Mouse (Mus musculus): ENCODE measurements around the gene Nr1h5. TPM values are rescaled to one million over a fixed set of nuclear protein-coding genes. Genes with fewer than 3 reads are reported as not detected.

Nr1h5 gene
- total and polyA plus RNA-seq, 2 experiments from 2014 or later = 0.04 TPM; not detected in 1

DNA sequence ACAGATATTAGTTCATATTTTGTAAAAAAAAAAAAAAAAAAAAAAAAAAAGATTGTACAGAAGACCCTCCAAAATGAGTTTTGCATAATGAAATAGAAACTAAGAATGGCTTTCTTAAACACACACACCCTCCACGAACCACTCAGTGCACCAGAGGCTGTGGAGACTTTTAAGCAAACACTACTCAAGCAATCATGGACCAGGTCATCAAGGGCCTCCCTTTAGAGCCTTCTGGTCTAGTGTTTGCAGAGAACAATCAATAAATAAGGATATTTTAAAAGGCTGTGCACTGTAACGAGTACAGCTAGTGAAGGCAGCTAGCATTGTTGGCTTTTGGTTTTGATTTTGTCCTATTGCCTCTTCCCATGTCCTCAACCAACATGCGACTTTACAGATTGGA is 17.6 kb downstream of the Nr1h5 start:
- H3K27me3 ChIP-seq (ENCODE audit: control insufficient read depth, insufficient read depth, low read length) = no peaks in the 10 kb centered on the region
- H3K36me3 ChIP-seq (replicated peaks; ENCODE audit: control insufficient read depth, insufficient read depth, low read length) = no peaks in the 10 kb centered on the region
- no peak overlapping the region for H3K27ac ChIP-seq (ENCODE audit: low read depth)
- WGBS = 79% methylated on average over 3 of the region's 3 CpGs
- DNase-seq (ENCODE audit: low spot score) = no peak
- no peak overlapping the region for H3K4me2 ChIP-seq (ENCODE audit: low read depth, low read length)
- no peak overlapping the region for H3K9ac ChIP-seq (replicated peaks; ENCODE audit: low read depth, low read length)
- no peak overlapping the region for H3K4me3 ChIP-seq (ENCODE audit: low read depth, low read length)
- no peaks in the 10 kb centered on the region for H3K9me3 ChIP-seq (replicated peaks; ENCODE audit: control insufficient read depth, low read length)
- no peaks in the 10 kb centered on the region for H3K4me1 ChIP-seq (ENCODE audit: control insufficient read depth, insufficient read depth)
- no peak for ATAC-seq (ENCODE audit: insufficient read depth, low read depth)
- TF ChIP-seq EP300 (IDR thresholded peaks at IDR 0.05; ENCODE audit: low read depth) = no peak
- no peak for TF ChIP-seq CTCF (IDR thresholded peaks at IDR 0.05; ENCODE audit: low read depth)

DNA sequence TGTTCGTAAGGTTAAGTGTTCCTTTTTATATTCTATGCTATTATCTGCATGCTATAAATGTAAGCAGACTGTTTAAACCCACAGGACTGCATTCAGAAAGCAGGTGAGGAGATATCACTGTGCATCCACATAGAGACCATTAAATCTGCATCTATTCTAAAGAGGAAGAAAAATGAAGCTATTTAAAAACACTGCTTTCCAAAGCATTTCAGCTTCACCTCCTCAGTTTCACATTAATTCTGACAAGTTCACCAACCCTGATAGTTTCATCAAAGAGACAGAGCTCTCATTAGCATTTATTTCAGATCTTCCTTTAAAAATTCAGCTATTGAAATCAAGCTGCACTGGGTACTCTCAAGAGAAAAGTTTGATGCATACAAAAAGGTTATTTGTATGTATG is 25.8 kb downstream of the Nr1h5 start:
- no peak overlapping the region for H3K4me3 ChIP-seq (ENCODE audit: low read depth, low read length)
- H3K27me3 ChIP-seq (ENCODE audit: control insufficient read depth, insufficient read depth, low read length) = no peaks in the 10 kb centered on the region
- WGBS = 71% methylated on average over 1 of the region's 1 CpGs
- TF ChIP-seq CTCF (IDR thresholded peaks at IDR 0.05; ENCODE audit: low read depth) (no peak), EP300 (IDR thresholded peaks at IDR 0.05; ENCODE audit: low read depth) (no peak)
- no peaks in the 10 kb centered on the region for H3K4me1 ChIP-seq (ENCODE audit: control insufficient read depth, insufficient read depth)
- H3K4me2 ChIP-seq (ENCODE audit: low read depth, low read length) = no peak overlapping the region
- ATAC-seq (ENCODE audit: insufficient read depth, low read depth) (no peak), DNase-seq (ENCODE audit: low spot score) (no peak)
- no peak overlapping the region for H3K27ac ChIP-seq (ENCODE audit: low read depth)
- no peak overlapping the region for H3K9ac ChIP-seq (replicated peaks; ENCODE audit: low read depth, low read length)
- H3K36me3 ChIP-seq (replicated peaks; ENCODE audit: control insufficient read depth, insufficient read depth, low read length) = no peaks in the 10 kb centered on the region
- H3K9me3 ChIP-seq (replicated peaks; ENCODE audit: control insufficient read depth, low read length) = no peaks in the 10 kb centered on the region; the same call in 1 of the 2 replicates

DNA sequence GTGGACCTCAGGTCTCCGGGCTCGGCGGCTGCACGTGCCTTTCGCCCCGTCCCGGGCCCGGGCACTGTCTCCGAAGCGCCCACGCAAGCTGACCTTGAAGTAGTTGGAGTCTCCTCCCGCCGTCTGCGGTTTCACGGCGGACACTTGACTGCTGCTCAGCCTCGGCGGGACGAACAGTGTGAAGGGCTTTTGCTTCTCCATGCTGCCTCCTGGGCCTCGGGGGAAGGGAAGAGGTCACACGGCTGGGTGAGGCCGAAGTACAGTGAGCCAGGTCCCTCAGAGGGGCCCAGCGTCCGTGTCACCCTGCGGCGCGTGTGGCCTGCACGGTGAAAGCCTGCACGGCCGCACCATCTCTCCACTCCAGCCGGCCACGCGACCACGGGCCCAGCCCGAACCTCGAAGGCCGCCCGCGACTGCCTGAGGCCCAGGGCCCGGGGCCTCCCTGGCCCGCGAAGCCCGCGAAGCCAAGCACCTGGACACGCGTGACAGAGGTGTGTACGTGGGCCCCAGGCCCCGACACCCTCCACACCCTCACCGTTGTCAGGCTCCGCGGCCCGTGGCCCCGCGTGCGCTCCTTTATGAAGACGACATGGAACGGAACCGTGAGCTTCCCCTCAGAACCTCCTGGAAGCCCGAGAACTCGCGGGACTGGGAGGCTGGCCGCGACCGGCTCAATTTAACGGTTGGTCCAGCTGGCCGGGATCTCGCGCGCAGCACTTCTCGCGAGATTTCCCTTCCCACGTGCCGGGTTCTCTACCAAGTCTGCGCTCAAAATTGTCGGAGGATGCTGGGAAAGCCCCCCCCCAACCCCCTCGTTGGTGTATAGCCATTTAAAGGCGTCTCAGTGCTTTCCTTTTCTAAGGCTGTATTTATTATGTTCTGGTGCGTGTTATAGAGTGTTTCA is 28.2 kb downstream of the Nr1h5 start, which contains the start of gene Sycp1:
TSS of gene Sycp1 (minus strand) at position 650 of the 904 bp plus-strand sequence.
- ATAC-seq (ENCODE audit: insufficient read depth, low read depth) (no peak), DNase-seq (ENCODE audit: low spot score) (no peak)
- Histone ChIP-seq H3K9me3 (replicated peaks; ENCODE audit: control insufficient read depth, low read length) (no peaks in the 10 kb centered on the region; the same call in 1 of the 2 replicates), H3K9ac (replicated peaks; ENCODE audit: low read depth, low read length) (no peak within 1 kb of the TSS), H3K4me2 (ENCODE audit: low read depth, low read length) (no peak within 1 kb of the TSS), H3K27ac (ENCODE audit: low read depth) (no peak within 1 kb of the TSS), H3K27me3 (ENCODE audit: control insufficient read depth, insufficient read depth, low read length) (no peaks in the 10 kb centered on the region), H3K36me3 (replicated peaks; ENCODE audit: control insufficient read depth, insufficient read depth, low read length) (no peaks in the 10 kb centered on the region), H3K4me1 (ENCODE audit: control insufficient read depth, insufficient read depth) (no peaks in the 10 kb centered on the region), H3K4me3 (ENCODE audit: low read depth, low read length) (no peak within 1 kb of the TSS)
- TF ChIP-seq CTCF (IDR thresholded peaks at IDR 0.05; ENCODE audit: low read depth) (no peak), EP300 (IDR thresholded peaks at IDR 0.05; ENCODE audit: low read depth) (no peak)
- 88% methylated on average over 77 of the region's 78 CpGs for WGBS

DNA sequence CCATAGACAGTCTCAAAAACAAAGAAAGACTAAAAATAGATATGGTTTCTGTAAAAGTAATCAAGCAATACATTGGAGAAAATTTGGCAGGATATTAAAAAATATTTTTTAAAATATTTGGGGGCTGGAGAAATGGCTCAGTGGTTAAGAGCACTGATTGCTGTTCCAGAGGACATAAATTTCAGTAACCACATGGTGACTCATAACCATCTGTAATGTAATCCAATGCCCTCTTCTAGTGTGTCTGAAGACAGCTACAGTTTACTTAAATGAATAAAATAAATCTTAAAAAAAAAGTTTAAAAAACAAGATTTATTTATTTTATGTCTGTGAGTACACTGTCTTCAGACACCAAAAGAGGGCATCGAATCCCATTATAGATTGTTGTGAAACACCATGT is 64.8 kb downstream of the Nr1h5 start:
- H3K27me3 ChIP-seq (ENCODE audit: control insufficient read depth, insufficient read depth, low read length) = no peaks in the 10 kb centered on the region
- DNase-seq (ENCODE audit: low spot score) (no peak), ATAC-seq (ENCODE audit: insufficient read depth, low read depth) (no peak)
- TF ChIP-seq CTCF (IDR thresholded peaks at IDR 0.05; ENCODE audit: low read depth) (no peak), EP300 (IDR thresholded peaks at IDR 0.05; ENCODE audit: low read depth) (no peak)
- H3K4me1 ChIP-seq (ENCODE audit: control insufficient read depth, insufficient read depth) = no peaks in the 10 kb centered on the region
- H3K36me3 ChIP-seq (replicated peaks; ENCODE audit: control insufficient read depth, insufficient read depth, low read length) = no peaks in the 10 kb centered on the region
- no peak overlapping the region for H3K4me3 ChIP-seq (ENCODE audit: low read depth, low read length)
- H3K9ac ChIP-seq (replicated peaks; ENCODE audit: low read depth, low read length) = no peak overlapping the region
- H3K9me3 ChIP-seq (replicated peaks; ENCODE audit: control insufficient read depth, low read length) = no peaks in the 10 kb centered on the region
- H3K27ac ChIP-seq (ENCODE audit: low read depth) = no peak overlapping the region
- 93% methylated on average over 1 of the region's 1 CpGs for WGBS
- no peak overlapping the region for H3K4me2 ChIP-seq (ENCODE audit: low read depth, low read length)

Other genes with a start within 250 kb of the Nr1h5 start
- gene Tspan2, start 229.6 kb downstream of the Nr1h5 start, total RNA-seq (2014; rRNA removed; ENCODE audit: low replicate concordance) = 16.9 and 90.1 TPM in 2 replicates
- gene Tspan2, start 229.6 kb downstream of the Nr1h5 start, polyA plus RNA-seq (2015; fragmentation: Nextera tagmentation; extraction: Ambion mirVana) = 13.2 and 17.1 TPM in 2 replicates
- gene Tshb, start 181.4 kb downstream of the Nr1h5 start, total RNA-seq (2014; rRNA removed; ENCODE audit: low replicate concordance) = not detected in 2 replicates
- 0.16 TPM in 1 of 2 replicates, not detected in the other for gene Tshb, start 181.4 kb downstream of the Nr1h5 start, polyA plus RNA-seq (2015; fragmentation: Nextera tagmentation; extraction: Ambion mirVana)
- gene Sycp1, start 28.0 kb downstream of the Nr1h5 start, total RNA-seq (2014; rRNA removed; ENCODE audit: low replicate concordance) = not detected in 2 replicates
- gene Sycp1, start 28.0 kb downstream of the Nr1h5 start, polyA plus RNA-seq (2015; fragmentation: Nextera tagmentation; extraction: Ambion mirVana) = not detected in 2 replicates
- gene Sike1, start 31.6 kb upstream of the Nr1h5 start, total RNA-seq (2014; rRNA removed; ENCODE audit: low replicate concordance) = 31.8 TPM in 2 replicates
- 60.0 and 72.5 TPM in 2 replicates for gene Sike1, start 31.6 kb upstream of the Nr1h5 start, polyA plus RNA-seq (2015; fragmentation: Nextera tagmentation; extraction: Ambion mirVana)
- 229 and 268 TPM in 2 replicates for gene Csde1, start 56.3 kb upstream of the Nr1h5 start, total RNA-seq (2014; rRNA removed; ENCODE audit: low replicate concordance)
- 225 and 238 TPM in 2 replicates for gene Csde1, start 56.3 kb upstream of the Nr1h5 start, polyA plus RNA-seq (2015; fragmentation: Nextera tagmentation; extraction: Ambion mirVana)
- gene Nras, start 94.2 kb upstream of the Nr1h5 start, total RNA-seq (2014; rRNA removed; ENCODE audit: low replicate concordance) = 38.3 and 43.2 TPM in 2 replicates
- gene Nras, start 94.2 kb upstream of the Nr1h5 start, polyA plus RNA-seq (2015; fragmentation: Nextera tagmentation; extraction: Ambion mirVana) = 37.7 and 39.0 TPM in 2 replicates
- not detected in 2 replicates for gene Ampd1, start 109.9 kb upstream of the Nr1h5 start, total RNA-seq (2014; rRNA removed; ENCODE audit: low replicate concordance)
- not detected in 2 replicates for gene Ampd1, start 109.9 kb upstream of the Nr1h5 start, polyA plus RNA-seq (2015; fragmentation: Nextera tagmentation; extraction: Ambion mirVana)
- gene Dennd2c, start 138.5 kb upstream of the Nr1h5 start, total RNA-seq (2014; rRNA removed; ENCODE audit: low replicate concordance) = 3.9 and 4.0 TPM in 2 replicates
- gene Dennd2c, start 138.5 kb upstream of the Nr1h5 start, polyA plus RNA-seq (2015; fragmentation: Nextera tagmentation; extraction: Ambion mirVana) = 1.6 and 1.7 TPM in 2 replicates
- gene Bcas2, start 207.5 kb upstream of the Nr1h5 start, total RNA-seq (2014; rRNA removed; ENCODE audit: low replicate concordance) = 32.0 and 33.0 TPM in 2 replicates
- 96.8 and 102 TPM in 2 replicates for gene Bcas2, start 207.5 kb upstream of the Nr1h5 start, polyA plus RNA-seq (2015; fragmentation: Nextera tagmentation; extraction: Ambion mirVana)

Measured in heart, postnatal 0 days (tissue).